Mouse (Mus musculus): ENCODE data around the gene Coro2a.
"Not testable (repeated sequence)": the region's sequence is repeated elsewhere in the genome, so short reads cannot be mapped to it uniquely, and the experiment has no call there.

Gene Coro2a

GRCm38 (mm10) chr4:46585811-46586190 lies 16.2 kb downstream of the Coro2a start:
- ATAC-seq (ENCODE audit: insufficient number of reproducible peaks, low FRiP score, low TSS enrichment): 0 out of 2 replicates have a peak, but pooled peaks have one; percentile 31

- ATAC-seq (ENCODE audit: insufficient number of reproducible peaks, low FRiP score, low TSS enrichment): no peak; the same call in 1 of the 2 replicates
Observed at GRCm38 (mm10) chr4:46585041-46585810, 16.8 kb downstream of the Coro2a start.

GRCm38 (mm10) chr4:46584536-46584935 lies 17.5 kb downstream of the Coro2a start:
- not testable (repeated sequence) for ATAC-seq (ENCODE audit: insufficient number of reproducible peaks, low FRiP score, low TSS enrichment)

- ATAC-seq (ENCODE audit: insufficient number of reproducible peaks, low FRiP score, low TSS enrichment): not testable (repeated sequence)
Observed at GRCm38 (mm10) chr4:46584084-46584483, 17.9 kb downstream of the Coro2a start.

- ATAC-seq (ENCODE audit: insufficient number of reproducible peaks, low FRiP score, low TSS enrichment): not testable (repeated sequence)
Observed at GRCm38 (mm10) chr4:46582024-46582423, 20.0 kb downstream of the Coro2a start.

GRCm38 (mm10) chr4:46581577-46581976 lies 20.4 kb downstream of the Coro2a start:
- ATAC-seq (ENCODE audit: insufficient number of reproducible peaks, low FRiP score, low TSS enrichment): not testable (repeated sequence)

DNA sequence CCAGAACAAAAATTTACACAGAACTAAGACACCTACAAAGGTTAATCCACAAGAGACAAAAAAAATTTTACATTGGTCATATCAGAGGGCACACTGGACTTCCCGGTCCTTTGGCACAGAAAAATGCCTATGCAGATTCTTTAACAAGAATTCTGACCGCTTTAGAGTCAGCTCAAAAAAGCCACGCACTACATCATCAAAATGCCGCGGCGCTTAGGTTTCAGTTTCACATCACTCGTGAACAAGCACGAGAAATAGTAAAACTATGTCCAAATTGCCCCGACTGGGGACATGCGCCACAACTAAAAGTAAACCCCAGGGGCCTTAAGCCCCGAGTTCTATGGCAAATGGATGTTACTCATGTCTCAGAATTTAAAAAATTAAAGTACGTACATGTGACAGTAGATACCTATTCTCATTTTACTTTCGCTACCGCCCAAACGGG lies 21.2 kb downstream of the Coro2a start:
- not testable (repeated sequence) for ATAC-seq (ENCODE audit: insufficient number of reproducible peaks, low FRiP score, low TSS enrichment)

DNA sequence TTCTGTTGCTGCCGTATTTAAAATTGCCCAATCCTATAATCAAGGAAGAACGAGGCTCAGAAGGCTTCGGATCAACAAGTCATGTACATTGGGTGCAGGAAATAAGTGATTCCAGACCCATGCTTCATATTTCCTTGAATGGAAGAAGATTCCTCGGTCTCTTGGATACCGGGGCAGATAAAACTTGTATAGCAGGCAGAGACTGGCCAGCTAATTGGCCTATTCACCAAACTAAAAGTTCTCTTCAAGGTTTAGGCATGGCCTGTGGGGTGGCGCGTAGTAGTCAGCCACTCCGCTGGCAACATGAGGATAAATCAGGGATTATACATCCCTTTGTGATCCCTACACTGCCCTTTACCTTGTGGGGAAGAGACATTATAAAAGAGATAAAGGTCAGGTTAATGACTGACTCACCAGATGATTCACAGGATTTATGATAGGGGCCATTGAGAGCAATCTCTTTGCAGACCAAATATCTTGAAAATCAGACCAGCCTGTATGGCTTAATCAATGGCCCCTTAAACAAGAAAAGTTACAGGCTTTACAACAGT lies 23.1 kb downstream of the Coro2a start:
- not testable (repeated sequence) for ATAC-seq (ENCODE audit: insufficient number of reproducible peaks, low FRiP score, low TSS enrichment)

- ATAC-seq (ENCODE audit: insufficient number of reproducible peaks, low FRiP score, low TSS enrichment): no peak
Observed at GRCm38 (mm10) chr4:46578228-46578627, 23.8 kb downstream of the Coro2a start.

DNA sequence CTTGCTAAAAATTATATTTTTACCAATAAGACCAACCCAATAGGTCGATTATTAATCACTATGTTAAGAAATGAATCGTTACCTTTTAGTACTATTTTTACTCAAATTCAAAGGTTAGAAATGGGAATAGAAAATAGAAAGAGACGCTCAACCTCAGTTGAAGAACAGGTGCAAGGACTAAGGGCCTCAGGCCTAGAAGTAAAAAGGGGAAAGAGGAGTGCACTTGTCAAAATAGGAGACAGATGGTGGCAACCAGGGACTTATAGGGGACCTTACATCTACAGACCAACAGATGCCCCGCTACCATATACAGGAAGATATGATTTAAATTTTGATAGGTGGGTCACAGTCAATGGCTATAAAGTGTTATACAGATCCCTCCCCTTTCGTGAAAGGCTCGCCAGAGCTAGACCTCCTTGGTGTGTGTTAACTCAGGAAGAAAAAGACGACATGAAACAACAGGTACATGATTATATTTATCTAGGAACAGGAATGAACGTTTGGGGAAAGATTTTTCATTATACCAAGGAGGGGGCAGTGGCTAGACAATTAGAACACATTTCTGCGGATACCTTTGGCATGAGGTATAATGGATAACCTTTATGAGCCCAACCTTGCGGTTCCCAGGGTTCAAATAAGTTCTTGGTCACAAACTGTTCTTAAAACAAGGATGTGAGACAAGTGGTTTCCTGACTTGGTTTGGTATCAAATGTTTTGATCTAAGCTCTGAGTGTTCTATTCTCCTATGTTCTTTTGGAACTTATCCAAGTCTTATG lies 26.3 kb downstream of the Coro2a start:
- not testable (repeated sequence) for ATAC-seq (ENCODE audit: insufficient number of reproducible peaks, low FRiP score, low TSS enrichment)

- ATAC-seq (ENCODE audit: insufficient number of reproducible peaks, low FRiP score, low TSS enrichment): no peak
Observed at GRCm38 (mm10) chr4:46574841-46575240, 27.2 kb downstream of the Coro2a start.

GRCm38 (mm10) chr4:46574024-46574753 lies 27.8 kb downstream of the Coro2a start:
- peak; percentile 58; the same call in 1 of the 2 replicates for ATAC-seq (ENCODE audit: insufficient number of reproducible peaks, low FRiP score, low TSS enrichment)

DNA sequence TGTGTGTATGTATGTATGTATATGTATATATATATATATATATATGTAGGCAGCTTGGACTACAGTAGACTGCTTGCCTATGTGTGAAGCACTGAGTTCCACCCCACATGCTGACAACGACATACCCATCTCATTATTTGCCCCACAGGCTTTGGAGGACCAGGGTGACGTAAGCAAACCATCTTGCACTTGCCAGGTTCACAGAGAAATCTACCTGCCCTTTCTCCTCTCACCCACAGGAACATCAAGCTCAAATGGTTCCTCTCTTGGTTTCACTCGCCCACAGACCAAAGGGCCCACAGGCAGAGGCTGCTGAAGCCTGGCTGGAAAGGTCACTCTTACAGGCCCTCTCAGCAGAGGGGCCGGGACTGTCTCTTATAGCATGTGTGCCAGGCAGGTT lies 29.4 kb downstream of the Coro2a start:
- ATAC-seq (ENCODE audit: insufficient number of reproducible peaks, low FRiP score, low TSS enrichment): no peak

DNA sequence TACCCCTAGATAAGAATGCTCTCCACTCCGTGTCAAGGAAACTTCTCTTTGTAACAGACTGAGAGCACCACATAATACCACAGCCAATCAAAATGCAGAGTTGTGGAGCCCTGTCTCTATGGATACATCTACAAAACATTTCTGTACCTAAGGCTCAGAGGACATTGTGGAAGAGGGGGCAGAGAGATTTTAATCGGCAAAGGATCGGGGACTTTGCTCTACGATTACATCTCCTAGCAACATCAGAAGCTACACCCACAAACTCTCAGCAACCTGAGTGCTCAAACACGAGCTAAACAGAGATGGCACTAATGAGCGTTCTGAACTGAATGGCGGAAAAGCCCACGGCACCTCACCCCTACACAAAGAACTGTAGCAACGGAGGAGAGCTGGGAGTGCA lies 30.3 kb downstream of the Coro2a start:
- no peak for ATAC-seq (ENCODE audit: insufficient number of reproducible peaks, low FRiP score, low TSS enrichment)

GRCm38 (mm10) chr4:46569671-46570070 lies 32.3 kb downstream of the Coro2a start:
- ATAC-seq (ENCODE audit: insufficient number of reproducible peaks, low FRiP score, low TSS enrichment): peak; percentile 68

GRCm38 (mm10) chr4:46568169-46568568 lies 33.8 kb downstream of the Coro2a start:
- ATAC-seq (ENCODE audit: insufficient number of reproducible peaks, low FRiP score, low TSS enrichment): no peak

DNA sequence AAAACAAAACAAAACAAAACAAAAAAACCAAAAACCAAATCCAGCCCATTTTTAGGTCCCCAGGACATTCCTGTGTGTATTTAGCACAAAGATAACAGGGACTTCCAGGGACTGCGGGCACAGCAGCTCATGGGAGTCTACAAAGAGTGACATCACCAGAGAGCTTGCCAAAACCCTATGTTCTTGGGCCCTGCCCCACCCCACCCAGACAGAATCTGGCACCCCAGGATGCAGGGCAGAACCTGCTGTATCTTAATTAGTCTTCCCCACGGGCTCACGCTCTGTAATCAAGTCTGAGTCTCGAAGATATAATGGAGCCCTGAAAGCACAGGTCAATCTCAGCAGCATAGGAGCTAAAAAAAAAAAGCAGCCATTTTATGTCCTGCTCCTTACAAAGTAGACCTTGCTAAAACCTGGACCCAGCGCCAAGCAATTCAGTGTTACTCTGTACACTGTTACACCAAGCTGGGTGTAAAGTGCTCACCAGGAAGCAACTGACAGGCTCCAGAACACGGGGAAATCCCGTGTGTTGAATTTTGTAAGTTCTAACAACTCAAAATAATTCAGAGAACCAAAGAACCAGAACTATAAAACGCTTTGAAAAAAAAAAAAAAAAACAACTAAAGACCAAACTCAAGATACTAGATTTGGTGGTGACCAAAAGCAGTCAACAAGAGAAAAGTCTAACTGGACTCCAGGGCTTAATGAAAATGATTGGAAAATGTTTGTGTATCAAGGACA lies 34.9 kb downstream of the Coro2a start:
- no peak for ATAC-seq (ENCODE audit: insufficient number of reproducible peaks, low FRiP score, low TSS enrichment)

DNA sequence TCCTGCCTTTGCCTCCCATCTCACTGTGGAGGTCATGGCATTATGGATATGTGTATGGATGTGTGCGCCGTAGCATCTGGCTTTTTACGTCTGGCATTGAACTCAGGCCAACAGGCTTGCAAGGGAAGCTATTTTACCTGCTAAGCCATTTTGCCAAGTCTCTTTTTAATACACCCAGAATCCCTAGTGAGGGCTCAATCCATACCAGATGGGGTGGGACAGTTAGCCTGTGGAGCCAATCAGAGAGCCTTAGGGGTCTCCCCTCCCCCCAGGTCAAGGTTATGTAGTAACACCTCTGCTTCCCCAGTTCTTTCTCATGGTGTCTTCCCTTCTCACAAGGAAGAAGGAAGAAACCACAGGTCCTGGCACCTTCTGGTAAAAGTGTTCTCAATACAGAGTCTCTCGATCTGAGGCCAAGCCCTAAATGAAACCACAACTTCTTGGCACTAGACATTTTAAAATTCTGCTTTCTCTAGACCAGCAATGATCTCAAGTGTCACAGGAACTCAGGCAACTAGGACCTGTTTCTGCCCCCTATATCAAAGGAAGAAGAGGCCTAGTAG lies 36.5 kb downstream of the Coro2a start:
- ATAC-seq (ENCODE audit: insufficient number of reproducible peaks, low FRiP score, low TSS enrichment): no peak

DNA sequence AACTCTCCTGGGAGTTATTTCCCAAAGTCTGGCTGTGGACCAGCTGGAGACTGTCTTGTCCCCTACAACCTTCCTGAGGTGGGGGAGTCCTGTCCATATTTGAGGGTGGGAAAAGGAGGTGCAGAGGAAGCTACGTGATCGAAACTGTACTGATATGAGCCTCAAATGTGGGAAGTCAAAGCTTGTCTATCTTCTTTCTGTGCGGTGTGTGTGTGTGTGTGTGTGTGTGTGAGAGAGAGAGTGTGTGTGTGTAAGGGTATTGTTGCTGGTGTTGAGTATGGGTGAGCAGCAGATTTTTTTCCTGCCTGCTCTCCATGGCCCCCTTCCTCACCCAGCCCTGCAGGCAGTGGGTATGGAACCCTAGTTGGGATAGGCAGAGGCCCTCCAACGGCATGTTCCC lies 37.8 kb downstream of the Coro2a start:
- no peak for ATAC-seq (ENCODE audit: insufficient number of reproducible peaks, low FRiP score, low TSS enrichment)

Measured in cerebellum, adult (tissue).